Mouse (Mus musculus): ENCODE data around the gene Cspg4.
"Not testable (repeated sequence)": the region's sequence is repeated elsewhere in the genome, so short reads cannot be mapped to it uniquely, and the experiment has no call there.

Gene Cspg4

GRCm38 (mm10) chr9:56925291-56926024, 60.6 kb downstream of the Cspg4 start:
- in situ Hi-C loops (cut with MboI; ENCODE audit: low sequenced_read_pairs), result no loop called here

GRCm38 (mm10) chr9:56926025-56926360, 61.2 kb downstream of the Cspg4 start:
- in situ Hi-C loops (cut with MboI; ENCODE audit: low sequenced_read_pairs), result no loop called here

GRCm38 (mm10) chr9:56926387-56926786, 61.6 kb downstream of the Cspg4 start:
- in situ Hi-C loops (cut with MboI; ENCODE audit: low sequenced_read_pairs), result no loop called here

GRCm38 (mm10) chr9:56927191-56928012, 62.6 kb downstream of the Cspg4 start:
- in situ Hi-C loops (cut with MboI; ENCODE audit: low sequenced_read_pairs), result no loop called here

GRCm38 (mm10) chr9:56928041-56928811, 63.4 kb downstream of the Cspg4 start, which contains the start of gene Snx33:
Gene Snx33, minus strand, starts transcription at chr9:56928371.
- in situ Hi-C loops (cut with MboI; ENCODE audit: low sequenced_read_pairs), result no loop called here

- in situ Hi-C loops (cut with MboI; ENCODE audit: low sequenced_read_pairs), result no loop called here
These were observed 64.7 kb downstream of the Cspg4 start for GRCm38 (mm10) chr9:56929496-56929895.

GRCm38 (mm10) chr9:56930556-56930955, 65.7 kb downstream of the Cspg4 start:
- in situ Hi-C loops (cut with MboI; ENCODE audit: low sequenced_read_pairs), result no loop called here

- in situ Hi-C loops (cut with MboI; ENCODE audit: low sequenced_read_pairs), result no loop called here
These were observed 72.0 kb downstream of the Cspg4 start for GRCm38 (mm10) chr9:56936861-56937222.

GRCm38 (mm10) chr9:56937223-56938160, 72.7 kb downstream of the Cspg4 start, which contains the start of gene Imp3:
Gene Imp3, plus strand, starts transcription at chr9:56937475.
- in situ Hi-C loops (cut with MboI; ENCODE audit: low sequenced_read_pairs), result no loop called here

- in situ Hi-C loops (cut with MboI; ENCODE audit: low sequenced_read_pairs), result no loop called here
These were observed 73.5 kb downstream of the Cspg4 start for GRCm38 (mm10) chr9:56938374-56938773.

- in situ Hi-C loops (cut with MboI; ENCODE audit: low sequenced_read_pairs), result not testable (repeated sequence)
These were observed 82.6 kb downstream of the Cspg4 start for GRCm38 (mm10) chr9:56947481-56947880.

GRCm38 (mm10) chr9:56948699-56949098, 83.9 kb downstream of the Cspg4 start:
- in situ Hi-C loops (cut with MboI; ENCODE audit: low sequenced_read_pairs), result not testable (repeated sequence)
